ENCODE assay signal across 8 mouse cellular contexts in genomic region chr17:64558994-64559540, GRCm38 (mm10). TPM values are rescaled to one million over a fixed set of nuclear protein-coding genes. Genes with fewer than 3 reads are reported as not detected.
DNase-seq lines count a peak whose midpoint lies in the region; ATAC-seq and TF ChIP-seq lines count a peak whose summit lies in the region.

No protein-coding gene starts in this region.

- H3K4me3 ChIP-seq in heart, embryonic 16.5 days (ENCODE audit: low read length), result no peak overlapping the region
- no peak overlapping the region for H3K4me3 ChIP-seq in liver, postnatal 0 days (ENCODE audit: low read depth, low read length)
- H3K4me3 ChIP-seq in cerebellum, adult 2 months (replicated peaks; ENCODE audit: insufficient read depth, low read depth, low read length), result no peak overlapping the region

- peaks cover 2% of the 10 kb centered on the region; the same call in 1 of the 2 replicates for H3K4me1 ChIP-seq in heart, embryonic 16.5 days (ENCODE audit: control insufficient read depth, insufficient read depth, low read length)
- peaks cover 4% of the 10 kb centered on the region; the same call in 1 of the 2 replicates for H3K4me1 ChIP-seq in liver, postnatal 0 days (ENCODE audit: insufficient read depth)
- no peaks in the 10 kb centered on the region for H3K4me1 ChIP-seq in cerebellum, adult 2 months (ENCODE audit: control insufficient read depth, insufficient read depth, low read length)

- no peak overlapping the region for H3K9ac ChIP-seq in heart, embryonic 16.5 days (ENCODE audit: low read length)
- no peak overlapping the region for H3K9ac ChIP-seq in liver, postnatal 0 days (replicated peaks)

- no peaks in the 10 kb centered on the region for H3K36me3 ChIP-seq in heart, embryonic 16.5 days (ENCODE audit: control insufficient read depth, insufficient read depth)
- no peaks in the 10 kb centered on the region for H3K36me3 ChIP-seq in liver, postnatal 0 days (replicated peaks; ENCODE audit: insufficient read depth, low read length)

- TF ChIP-seq CTCF in liver, postnatal 0 days (IDR thresholded peaks at IDR 0.05; ENCODE audit: low read depth), result no peak
- TF ChIP-seq CTCF in cerebellum, adult 2 months (IDR thresholded peaks at IDR 0.05; ENCODE audit: borderline replicate concordance, insufficient read depth, low read depth, low read length), result no peak

- intact Hi-C loops in heart, postnatal 14 days (cut with DNase I), result no loop called here

- H3K4me2 ChIP-seq in heart, embryonic 16.5 days (ENCODE audit: low read depth, low read length), result peak overlapping the region; percentile 5; the same call in 1 of the 2 replicates
- peak overlapping the region; percentile 38; the same call in 1 of the 2 replicates for H3K4me2 ChIP-seq in liver, postnatal 0 days (ENCODE audit: low read depth, low read length)

- no peak for DNase-seq in heart, postnatal 14 days
- peak; percentile 65 for DNase-seq in Muller cell, postnatal 12 days (ENCODE audit: inconsistent ontology term)
- peak; percentile 50 for DNase-seq in forelimb bud, embryonic 11.5 days (ENCODE audit: low read depth, low spot score)
- no peak for DNase-seq in liver, postnatal 0 days
- DNase-seq in left cerebral cortex, adult 18-20 months (ENCODE audit: low spot score in 2 of 2), result no peak
- no peak for DNase-seq in layer of hippocampus, adult 18-20 months (ENCODE audit: low spot score in 2 of 2)
- no peak for DNase-seq in cerebellum, adult 2 months

- no peaks in the 10 kb centered on the region for H3K9me3 ChIP-seq in heart, embryonic 16.5 days (replicated peaks; ENCODE audit: control insufficient read depth, low read length)
- no peaks in the 10 kb centered on the region for H3K9me3 ChIP-seq in liver, postnatal 0 days (ENCODE audit: low read length)

- WGBS in heart, embryonic 16.5 days, result 6% methylated on average over 4 of the region's 4 CpGs
- WGBS in liver, postnatal 0 days (ENCODE audit: insufficient replicate concordance), result 9% methylated on average over 4 of the region's 4 CpGs
- WGBS in cerebellum, adult 2 months, result 26% methylated on average over 4 of the region's 4 CpGs

- H3K27me3 ChIP-seq in heart, embryonic 16.5 days (ENCODE audit: control insufficient read depth, insufficient read depth, low read length), result no peaks in the 10 kb centered on the region
- no peaks in the 10 kb centered on the region for H3K27me3 ChIP-seq in liver, postnatal 0 days (ENCODE audit: insufficient read depth, low read length)
- H3K27me3 ChIP-seq in cerebellum, adult 2 months (ENCODE audit: control insufficient read depth, insufficient read depth, low read length), result no peaks in the 10 kb centered on the region

- no peak overlapping the region for H3K27ac ChIP-seq in heart, embryonic 16.5 days (ENCODE audit: low read length)
- no peak overlapping the region for H3K27ac ChIP-seq in liver, postnatal 0 days (ENCODE audit: low read depth)
- H3K27ac ChIP-seq in cerebellum, adult 2 months (ENCODE audit: insufficient read depth, low read length), result no peak overlapping the region

- ATAC-seq in heart, embryonic 16.5 days (replicated peaks; ENCODE audit: extremely low read depth, insufficient read depth, low FRiP score), result no peak; the same call in 1 of the 2 replicates
- no peak for ATAC-seq in liver, postnatal 0 days

- no peak for TF ChIP-seq POLR2A in cerebellum, adult 2 months (IDR thresholded peaks at IDR 0.05; ENCODE audit: borderline replicate concordance, insufficient read depth, low read length)

- no peak for TF ChIP-seq EP300 in liver, postnatal 0 days (IDR thresholded peaks at IDR 0.05; ENCODE audit: low read depth)

RNA-seq across cellular contexts. Expression of gene Man2a1, which starts 41.5 kb away (rescaled TPM):
- 6.3 and 6.9 TPM in 2 replicates for polyA plus RNA-seq in heart, embryonic 16.5 days (2015; fragmentation: Nextera tagmentation; extraction: Ambion mirVana)
- total RNA-seq in heart, postnatal 14 days (2021), result 10 to 100 TPM; 25.9 to 28.2 TPM
- 11.5 and 12.8 TPM in 2 replicates for polyA plus RNA-seq in liver, postnatal 0 days (2015; fragmentation: Nextera tagmentation; extraction: Ambion mirVana)
- 10 to 100 TPM; 17.2 to 18.8 TPM for total RNA-seq in left cerebral cortex, adult 18-20 months (2021)
- total RNA-seq in layer of hippocampus, adult 18-20 months (2021), result 10 to 100 TPM; 15.9 to 16.5 TPM
- 5.7 TPM in 2 replicates for polyA plus RNA-seq in cerebellum, adult 2 months (2012; rRNA removed)

Comparison
In these comparisons a context has a peak if more than half of its experiments do, and no peak if none do; other contexts are left out.
1. DNase-seq: peak in Muller cell, postnatal 12 days (single experiment) and forelimb bud, embryonic 11.5 days (single experiment); none in heart, postnatal 14 days (0 of 2), liver, postnatal 0 days (single experiment), left cerebral cortex, adult 18-20 months (0 of 2), layer of hippocampus, adult 18-20 months (0 of 2) and cerebellum, adult 2 months (0 of 2).